Mouse (Mus musculus) liver, embryonic 12.5 days (tissue): ENCODE measurements around the gene Sdsl. TPM values are rescaled to one million over a fixed set of nuclear protein-coding genes. Genes with fewer than 3 reads are reported as not detected.
A peak's percentile ranks its signal among the peaks of the same experiment; 100 is the strongest.

ENCODE experiments used
- ATAC-seq: fragments of 200-750 bp; cut with Nextera tagmentation; 2 replicates; pipeline ENCODE4 v1.8.0; 2017; ENCODE audit warnings: moderate number of reproducible peaks, mild to moderate bottlenecking, moderate library complexity
- H3K27ac ChIP-seq: fragments of 300-500 bp; sonication (generic); 2 replicates; pipeline ENCODE4 v1.5.1; 2016; ENCODE audit warnings: mild to moderate bottlenecking
- H3K27me3 ChIP-seq: fragments of 300-500 bp; sonication (generic); replicated peaks from 2 replicates; pipeline ENCODE4 v1.6.1; 2016; ENCODE audit warnings: mild to moderate bottlenecking, moderate library complexity
- H3K36me3 ChIP-seq: fragments of 300-500 bp; sonication (generic); 2 replicates; pipeline ENCODE4 v1.6.1; 2016; ENCODE audit warnings: mild to moderate bottlenecking, moderate library complexity
- H3K4me1 ChIP-seq: fragments of 300-500 bp; sonication (generic); 2 replicates; pipeline ENCODE4 v1.6.1; 2016
- H3K4me2 ChIP-seq: fragments of 300-500 bp; sonication (generic); 2 replicates; pipeline ENCODE4 v1.6.1; 2016; ENCODE audit warnings: mild to moderate bottlenecking, moderate library complexity
- H3K4me3 ChIP-seq: fragments of 300-500 bp; sonication (generic); 2 replicates; pipeline ENCODE4 v1.5.1; 2016; ENCODE audit warnings: mild to moderate bottlenecking, moderate library complexity
- H3K9ac ChIP-seq: fragments of 300-500 bp; sonication (generic); 2 replicates; pipeline ENCODE4 v1.6.1; 2016; ENCODE audit warnings: mild to moderate bottlenecking, moderate library complexity
- H3K9me3 ChIP-seq: fragments of 300-500 bp; sonication (generic); replicated peaks from 2 replicates; pipeline ENCODE4 v1.6.1; 2016; ENCODE audit warnings: mild to moderate bottlenecking, moderate library complexity
- WGBS: fragments of 180-500 bp; shearing (Covaris S2); methylation state at CpG from one replicate; pipeline ENCODE4 v1.1.7; 2016; ENCODE audit not compliant: insufficient replicate concordance; 5-methylcytosine and 5-hydroxymethylcytosine counted together
- polyA plus RNA-seq: library from polyadenylated mRNA; unstranded; fragments of >200 nt; fragmentation: Nextera tagmentation; extraction: Ambion mirVana; gene quantifications from 2 replicates; pipeline ENCODE4 v1.2.1, GENCODE M21; 2016

Sdsl gene
- polyA plus RNA-seq = 1.1 TPM in 2 replicates

- H3K9me3 ChIP-seq = no peaks in the 10 kb centered on the region
- WGBS = 55% methylated on average over 8 of the region's 8 CpGs
- no peaks in the 10 kb centered on the region for H3K36me3 ChIP-seq
- no peak for ATAC-seq
- peaks cover 69% of the 10 kb centered on the region for H3K27me3 ChIP-seq
- no peaks in the 10 kb centered on the region for H3K4me1 ChIP-seq
- no peak within 1 kb of the TSS for H3K9ac ChIP-seq
- no peak within 1 kb of the TSS for H3K4me2 ChIP-seq
- no peak within 1 kb of the TSS for H3K4me3 ChIP-seq
- no peak within 1 kb of the TSS for H3K27ac ChIP-seq
Observed at GRCm38 (mm10) chr5:120472770-120473169, at the start of gene Sdsl. Gene Sdsl, minus strand, starts transcription at chr5:120472810.

DNA sequence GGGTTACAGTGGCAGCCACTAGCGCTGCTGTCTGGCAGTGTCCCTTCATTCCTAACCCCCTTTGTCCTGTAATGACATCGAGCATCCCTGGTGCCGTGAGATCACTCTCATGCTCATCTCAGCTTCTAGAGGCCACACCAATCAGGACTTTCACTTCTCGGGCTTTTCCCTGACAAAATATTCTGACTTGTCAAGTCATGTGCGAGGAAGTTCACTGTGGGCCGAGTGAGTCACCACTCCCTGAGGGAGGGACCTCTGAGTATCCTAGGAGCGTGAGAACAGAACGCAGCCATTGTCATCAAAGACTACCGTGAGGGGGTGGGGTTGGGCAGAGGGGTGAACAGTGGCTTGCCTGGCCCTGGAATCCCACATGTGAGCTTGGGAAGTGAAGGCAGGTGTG lies 44.9 kb upstream of the Sdsl start:
- H3K36me3 ChIP-seq = peaks cover 15% of the 10 kb centered on the region
- H3K4me1 ChIP-seq = peaks cover 43% of the 10 kb centered on the region
- WGBS = 61% methylated on average over 9 of the region's 9 CpGs
- H3K27me3 ChIP-seq = no peaks in the 10 kb centered on the region
- no peak for ATAC-seq
- H3K9me3 ChIP-seq = no peaks in the 10 kb centered on the region
- no peak overlapping the region for H3K4me2 ChIP-seq
- H3K9ac ChIP-seq = no peak overlapping the region
- H3K27ac ChIP-seq = no peak overlapping the region
- H3K4me3 ChIP-seq = no peak overlapping the region

- Histone ChIP-seq H3K27ac (peak overlapping the region; percentile 54; the same call in 1 of the 2 replicates), H3K4me3 (no peak overlapping the region), H3K9me3 (no peaks in the 10 kb centered on the region), H3K4me1 (peaks cover 51% of the 10 kb centered on the region), H3K27me3 (no peaks in the 10 kb centered on the region; the same call in 1 of the 2 replicates), H3K4me2 (no peak overlapping the region), H3K36me3 (peaks cover 7% of the 10 kb centered on the region), H3K9ac (no peak overlapping the region; the same call in 1 of the 2 replicates)
- peak; percentile 21; the same call in 1 of the 2 replicates for ATAC-seq
- WGBS = 51% methylated on average over 15 of the region's 15 CpGs
Observed at GRCm38 (mm10) chr5:120516221-120516984, 43.8 kb upstream of the Sdsl start.

- Histone ChIP-seq H3K27ac (no peak overlapping the region), H3K36me3 (peaks cover 6% of the 10 kb centered on the region), H3K4me1 (peaks cover 61% of the 10 kb centered on the region)
Observed at GRCm38 (mm10) chr5:120515451-120515850, 42.8 kb upstream of the Sdsl start.

GRCm38 (mm10) chr5:120514754-120515153 lies 42.1 kb upstream of the Sdsl start:
- Histone ChIP-seq H3K9me3 (no peaks in the 10 kb centered on the region), H3K4me3 (no peak overlapping the region), H3K36me3 (no peaks in the 10 kb centered on the region), H3K4me1 (peaks cover 63% of the 10 kb centered on the region), H3K4me2 (no peak overlapping the region), H3K27ac (no peak overlapping the region), H3K9ac (no peak overlapping the region), H3K27me3 (no peaks in the 10 kb centered on the region; the same call in 1 of the 2 replicates)
- 62% methylated on average over 4 of the region's 4 CpGs for WGBS
- no peak for ATAC-seq

More at GRCm38 (mm10) chr5:120515451-120515850, 42.8 kb upstream of the Sdsl start:
- Histone ChIP-seq H3K9ac (no peak overlapping the region), H3K9me3 (no peaks in the 10 kb centered on the region), H3K27me3 (no peaks in the 10 kb centered on the region; the same call in 1 of the 2 replicates), H3K4me2 (no peak overlapping the region), H3K4me3 (no peak overlapping the region)
- no peak for ATAC-seq
- 78% methylated on average over 7 of the region's 7 CpGs for WGBS

GRCm38 (mm10) chr5:120514031-120514677 lies 41.5 kb upstream of the Sdsl start:
- peaks cover 63% of the 10 kb centered on the region for H3K4me1 ChIP-seq
- no peak overlapping the region for H3K4me3 ChIP-seq
- H3K27me3 ChIP-seq = no peaks in the 10 kb centered on the region; the same call in 1 of the 2 replicates
- H3K4me2 ChIP-seq = no peak overlapping the region
- H3K9me3 ChIP-seq = no peaks in the 10 kb centered on the region
- WGBS = 83% methylated on average over 9 of the region's 9 CpGs
- no peak overlapping the region for H3K9ac ChIP-seq
- no peaks in the 10 kb centered on the region for H3K36me3 ChIP-seq
- H3K27ac ChIP-seq = no peak overlapping the region
- no peak for ATAC-seq

GRCm38 (mm10) chr5:120512911-120513555 lies 40.4 kb upstream of the Sdsl start:
- H3K36me3 ChIP-seq = no peaks in the 10 kb centered on the region
- no peak overlapping the region for H3K4me3 ChIP-seq
- ATAC-seq = no peak
- H3K9me3 ChIP-seq = no peaks in the 10 kb centered on the region
- H3K9ac ChIP-seq = no peak overlapping the region
- 58% methylated on average over 15 of the region's 15 CpGs for WGBS
- H3K27me3 ChIP-seq = no peaks in the 10 kb centered on the region; the same call in 1 of the 2 replicates
- H3K4me1 ChIP-seq = peaks cover 63% of the 10 kb centered on the region
- H3K4me2 ChIP-seq = peak overlapping the region; percentile 18; the same call in 1 of the 2 replicates
- H3K27ac ChIP-seq = no peak overlapping the region

DNA sequence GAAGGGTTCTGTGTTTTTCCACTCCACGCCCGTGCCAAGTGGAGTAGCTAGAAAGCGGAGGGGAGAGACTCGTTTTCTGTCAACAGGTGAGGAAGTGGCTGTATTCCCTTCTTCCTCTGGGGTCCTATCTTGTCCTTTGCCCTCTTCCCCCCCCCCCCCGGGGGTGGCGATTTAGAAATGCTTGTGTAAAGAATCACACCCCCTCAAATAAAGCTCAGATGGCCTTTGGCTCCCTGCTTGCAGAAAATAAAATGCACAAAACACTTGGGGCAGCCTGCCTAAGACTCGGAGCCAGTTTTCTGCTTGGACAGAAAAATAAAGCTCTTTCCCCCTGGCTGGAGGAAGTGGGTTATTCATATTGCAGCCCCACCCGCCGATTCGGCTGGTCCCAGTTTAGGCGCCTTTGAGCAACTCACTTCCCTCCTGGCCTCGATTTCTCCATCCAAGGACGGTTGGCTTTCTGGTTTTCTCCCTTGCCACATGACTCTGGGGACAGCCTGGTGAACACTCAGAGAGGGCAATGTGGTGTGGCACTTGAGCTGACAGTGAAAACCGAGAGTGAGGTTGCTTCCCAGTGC lies 39.1 kb upstream of the Sdsl start:
- Histone ChIP-seq H3K4me2 (peak overlapping the region; percentile 84), H3K36me3 (no peaks in the 10 kb centered on the region), H3K27ac (peak overlapping the region; percentile 7; the same call in 1 of the 2 replicates), H3K9ac (peak overlapping the region; percentile 61), H3K4me1 (peaks cover 57% of the 10 kb centered on the region), H3K27me3 (no peaks in the 10 kb centered on the region; the same call in 1 of the 2 replicates), H3K9me3 (no peaks in the 10 kb centered on the region), H3K4me3 (peak overlapping the region; percentile 62)
- ATAC-seq = no peak
- WGBS = 8% methylated on average over 14 of the region's 14 CpGs

GRCm38 (mm10) chr5:120510982-120511642 lies 38.5 kb upstream of the Sdsl start, which contains the start of gene Slc8b1:
Gene Slc8b1, plus strand, starts transcription at chr5:120511168.
- Histone ChIP-seq H3K36me3 (no peaks in the 10 kb centered on the region), H3K27me3 (no peaks in the 10 kb centered on the region; the same call in 1 of the 2 replicates), H3K4me2 (peak within 1 kb of the TSS; percentile 84), H3K27ac (peak within 1 kb of the TSS; percentile 7; the same call in 1 of the 2 replicates), H3K4me3 (peak within 1 kb of the TSS; percentile 62), H3K9me3 (no peaks in the 10 kb centered on the region), H3K4me1 (peaks cover 51% of the 10 kb centered on the region), H3K9ac (peak within 1 kb of the TSS; percentile 61)
- WGBS = under 1% methylated on average over 36 of the region's 36 CpGs
- peak; percentile 89 for ATAC-seq

- WGBS = 51% methylated on average over 4 of the region's 4 CpGs
Observed at GRCm38 (mm10) chr5:120507311-120507710, 34.7 kb upstream of the Sdsl start.

DNA sequence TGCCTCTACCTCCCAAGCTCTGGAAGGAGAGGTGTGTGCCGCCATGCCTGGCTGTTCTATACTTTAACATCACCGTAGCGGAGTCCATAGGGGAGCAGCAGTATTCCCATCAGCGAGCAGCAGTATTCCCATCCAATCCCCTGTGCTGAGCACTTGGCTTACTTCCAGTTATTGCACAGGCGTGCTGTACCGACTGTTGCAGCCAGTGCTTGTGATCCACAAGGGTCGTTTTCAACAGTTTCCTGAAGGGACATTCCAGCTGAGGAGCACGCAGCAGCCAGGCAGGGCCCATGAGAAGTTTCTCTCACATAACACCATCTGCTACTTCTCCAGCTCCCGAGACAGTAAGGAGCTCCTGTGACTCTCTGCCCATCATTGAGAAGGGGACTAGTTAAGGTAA lies 33.9 kb upstream of the Sdsl start:
- Histone ChIP-seq H3K27ac (no peak overlapping the region), H3K9me3 (no peaks in the 10 kb centered on the region), H3K27me3 (no peaks in the 10 kb centered on the region), H3K4me3 (no peak overlapping the region), H3K4me1 (peaks cover 42% of the 10 kb centered on the region), H3K4me2 (no peak overlapping the region), H3K9ac (no peak overlapping the region), H3K36me3 (no peaks in the 10 kb centered on the region)
- 67% methylated on average over 9 of the region's 9 CpGs for WGBS
- ATAC-seq = no peak

More at GRCm38 (mm10) chr5:120507311-120507710, 34.7 kb upstream of the Sdsl start:
- Histone ChIP-seq H3K9me3 (no peaks in the 10 kb centered on the region), H3K4me1 (peaks cover 42% of the 10 kb centered on the region), H3K9ac (no peak overlapping the region), H3K27ac (no peak overlapping the region), H3K4me2 (no peak overlapping the region), H3K27me3 (no peaks in the 10 kb centered on the region; the same call in 1 of the 2 replicates), H3K36me3 (no peaks in the 10 kb centered on the region), H3K4me3 (no peak overlapping the region)
- no peak for ATAC-seq
